Mouse (Mus musculus) neural tube, embryonic 13.5 days (tissue): ENCODE measurements around the gene Dazl. TPM values are rescaled to one million over a fixed set of nuclear protein-coding genes. Genes with fewer than 3 reads are reported as not detected.

Experiments used
- polyA plus RNA-seq: library from polyadenylated mRNA; unstranded; fragments of >200 nt; fragmentation: Nextera tagmentation; extraction: Ambion mirVana; gene quantifications from 2 replicates; pipeline ENCODE4 v1.2.1, GENCODE M21; 2015

The Dazl gene
- polyA plus RNA-seq, 1 experiment from 2014 or later = 0.15 TPM

Other genes with a start within 250 kb of the Dazl start
- 18.5 and 18.7 TPM in 2 replicates for gene Rftn1, start 103.0 kb downstream of the Dazl start, polyA plus RNA-seq
- 7.8 and 8.8 TPM in 2 replicates for gene Plcl2, start 215.8 kb upstream of the Dazl start, polyA plus RNA-seq